Mouse (Mus musculus) adrenal gland, postnatal 4 days (tissue): ENCODE measurements around the gene Pak1. TPM values are rescaled to one million over a fixed set of nuclear protein-coding genes. Genes with fewer than 3 reads are reported as not detected.

Experiments used
- DNase-seq, 2 experiments: peaks; one replicate each; pipeline ENCODE4 v3.0.0; 2021 to 2022; ENCODE audit warnings: low spot score in 2 of 2, mixed read lengths in 2 of 2
- total RNA-seq, 2 experiments: library from RNA; stranded (reverse); gene quantifications; 2 replicates each; pipeline ENCODE4 v1.2.3; 2021

The Pak1 gene
- total RNA-seq, 2 experiments from 2014 or later: 39.8 to 46.4 TPM

DNA sequence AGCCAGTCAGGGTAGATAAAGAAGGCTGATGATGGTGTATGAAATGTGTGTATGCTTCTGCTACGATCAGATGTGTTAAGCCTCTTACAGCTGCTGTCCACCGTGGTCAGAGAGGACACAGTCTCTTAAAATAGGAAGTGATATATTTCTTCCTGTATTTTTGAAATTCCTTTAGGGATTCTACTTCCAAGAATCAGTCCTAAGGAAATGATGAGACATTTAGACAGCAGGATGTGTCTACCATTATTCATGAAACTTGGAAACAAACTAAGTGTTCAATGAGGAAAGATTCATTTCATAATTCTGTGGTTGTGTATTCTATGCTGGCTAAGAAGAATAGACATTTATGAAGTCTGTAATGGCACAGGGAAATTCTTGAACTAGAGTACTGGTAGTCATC is 12.4 kb upstream of the Pak1 start:
- no peak for DNase-seq

GRCm38 (mm10) chr7:97777191-97777590 is 11.2 kb upstream of the Pak1 start:
- DNase-seq: no peak

- no peak for DNase-seq
Measured at GRCm38 (mm10) chr7:97780222-97780621, 8.1 kb upstream of the Pak1 start.

- DNase-seq: no peak
Measured at GRCm38 (mm10) chr7:97780815-97781214, 7.5 kb upstream of the Pak1 start.

GRCm38 (mm10) chr7:97781496-97781895 is 6.8 kb upstream of the Pak1 start:
- DNase-seq: no peak

- DNase-seq: no peak
Measured at GRCm38 (mm10) chr7:97783523-97783922, 4.8 kb upstream of the Pak1 start.

GRCm38 (mm10) chr7:97788669-97789483 is 535 bp downstream of the Pak1 start:
- no peak for DNase-seq

DNA sequence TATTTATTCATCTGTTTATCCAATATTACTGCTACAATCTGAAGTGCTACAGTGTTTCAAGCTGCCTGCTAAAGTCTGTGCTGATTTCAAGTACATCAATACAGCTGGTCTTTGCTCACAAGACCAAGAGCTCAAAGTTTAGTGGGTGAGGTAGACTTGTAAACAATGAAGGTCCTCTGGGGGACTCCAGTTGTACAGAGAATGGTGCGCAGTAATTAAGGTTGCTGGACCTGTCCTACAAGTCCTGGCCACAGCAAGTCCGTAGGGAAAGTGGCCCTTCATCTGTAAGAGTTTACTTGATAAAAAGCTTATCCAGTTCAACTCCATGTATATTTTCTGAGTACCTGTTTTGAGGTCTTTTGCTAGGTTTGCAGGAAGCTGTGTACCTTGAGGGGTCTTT is 1.9 kb downstream of the Pak1 start:
- DNase-seq: no peak

DNA sequence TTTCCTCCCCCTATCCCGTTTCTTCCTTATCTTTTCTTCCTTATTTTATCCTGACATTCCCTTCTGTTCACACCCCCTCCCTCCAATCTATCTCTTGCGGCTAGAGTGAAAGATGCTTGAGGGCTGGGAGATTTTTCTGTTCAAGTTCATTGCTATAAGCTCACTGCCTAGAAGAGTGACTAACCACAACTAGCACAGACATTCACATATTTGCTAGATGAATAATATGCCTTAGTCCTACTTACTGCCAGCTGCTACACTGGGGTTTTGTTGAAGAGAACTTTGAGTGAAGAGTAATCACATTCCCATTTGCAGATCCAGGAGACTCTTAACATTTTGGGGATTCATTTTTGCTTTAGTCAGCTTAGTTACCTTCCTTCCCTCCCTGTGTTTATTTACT is 4.0 kb downstream of the Pak1 start:
- no peak for DNase-seq

DNA sequence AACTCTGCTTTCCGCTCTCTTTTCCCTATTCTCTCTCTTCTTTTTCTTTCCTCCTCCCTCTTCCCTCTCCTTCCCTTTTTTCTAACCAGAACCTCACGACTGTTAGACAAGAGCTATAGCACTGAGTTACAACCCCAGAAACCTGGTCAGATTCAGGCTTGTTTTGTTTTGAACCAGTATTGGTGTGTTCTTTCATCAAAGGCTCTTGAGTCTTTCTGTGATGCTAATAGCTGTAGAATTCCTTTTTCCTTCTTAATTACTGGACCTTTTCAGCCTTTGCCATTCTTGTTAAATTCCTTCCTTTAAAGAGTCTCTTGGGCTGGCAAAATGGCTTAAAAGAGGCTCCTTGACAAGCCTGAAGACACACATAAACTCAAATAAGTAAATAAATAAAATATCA is 14.8 kb downstream of the Pak1 start:
- DNase-seq: no peak

GRCm38 (mm10) chr7:97804245-97805066 is 16.1 kb downstream of the Pak1 start:
- DNase-seq: no peak

DNA sequence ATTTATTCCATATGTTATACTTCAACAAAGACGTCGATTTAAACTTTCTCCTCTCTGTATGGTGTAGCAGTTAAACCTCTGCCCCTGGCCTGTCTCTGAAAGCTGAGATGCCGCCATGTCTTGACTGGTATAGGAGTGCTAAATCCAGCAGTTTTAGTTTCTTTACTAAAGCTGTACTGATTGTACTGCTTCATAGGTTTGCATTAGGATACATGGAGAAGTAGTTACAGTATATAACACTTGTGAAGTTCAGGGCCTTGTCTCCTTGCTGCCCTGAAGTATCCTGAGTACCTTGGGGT is 16.7 kb downstream of the Pak1 start:
- DNase-seq: no peak

DNA sequence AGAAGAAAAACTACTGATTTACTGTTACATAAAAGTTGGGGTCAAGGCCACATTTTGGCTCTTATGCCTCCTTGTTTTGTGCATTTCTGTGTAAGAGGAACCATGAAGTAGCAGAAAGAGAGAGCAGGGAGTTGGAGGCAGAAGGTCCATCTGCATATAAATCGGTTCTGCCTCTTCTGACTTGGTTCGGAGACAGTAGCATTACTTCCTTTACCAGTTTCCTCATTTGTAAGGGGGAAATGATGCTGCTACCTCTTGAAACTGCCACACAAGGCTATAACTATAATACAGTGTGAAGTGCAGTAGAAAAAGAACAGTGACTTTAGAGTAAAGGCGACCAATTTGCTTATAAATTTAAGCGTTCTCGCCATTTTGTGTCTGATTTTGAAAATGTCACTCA is 21.0 kb downstream of the Pak1 start:
- DNase-seq: no peak

GRCm38 (mm10) chr7:97821875-97822274 is 33.5 kb downstream of the Pak1 start:
- DNase-seq: no peak

DNA sequence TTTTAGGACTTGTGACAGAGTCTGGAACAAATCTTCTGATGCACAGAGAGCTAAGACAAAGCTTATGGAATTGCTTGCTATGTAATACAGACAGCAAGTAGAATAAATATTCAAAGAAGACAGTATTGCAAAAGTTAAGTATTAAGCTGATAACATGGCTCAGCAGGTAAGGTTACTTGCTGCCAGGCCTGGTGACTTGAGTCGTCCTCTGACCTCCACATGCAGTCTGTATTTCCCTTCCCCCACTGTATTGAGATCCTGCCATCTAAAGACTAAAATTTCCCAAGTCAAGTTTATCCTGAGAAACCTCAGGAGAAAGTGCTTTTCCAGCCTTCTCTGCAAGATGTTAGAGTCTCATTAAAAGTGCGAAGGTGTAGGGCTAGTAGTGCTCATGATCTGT is 40.8 kb downstream of the Pak1 start:
- no peak for DNase-seq

DNA sequence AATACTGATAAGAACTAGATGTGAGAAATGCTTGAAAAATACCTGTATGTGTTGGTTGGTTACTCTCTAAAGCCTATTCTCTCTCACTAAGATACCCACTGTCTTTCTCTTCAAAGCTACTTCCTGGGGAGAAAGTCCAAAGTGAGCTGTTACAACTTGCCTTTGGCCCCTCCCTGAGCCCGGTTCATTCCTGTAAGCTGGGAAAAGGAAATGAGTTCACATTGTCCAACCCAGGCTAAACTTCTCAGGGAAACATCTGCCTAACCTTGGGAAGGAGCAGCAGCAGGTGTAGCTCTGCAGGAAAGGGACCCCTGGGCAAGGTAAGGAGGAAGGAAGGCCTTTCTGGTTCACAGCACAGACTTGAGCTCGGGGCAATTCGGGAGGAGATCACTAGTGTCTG is 42.4 kb downstream of the Pak1 start:
- no peak for DNase-seq

DNA sequence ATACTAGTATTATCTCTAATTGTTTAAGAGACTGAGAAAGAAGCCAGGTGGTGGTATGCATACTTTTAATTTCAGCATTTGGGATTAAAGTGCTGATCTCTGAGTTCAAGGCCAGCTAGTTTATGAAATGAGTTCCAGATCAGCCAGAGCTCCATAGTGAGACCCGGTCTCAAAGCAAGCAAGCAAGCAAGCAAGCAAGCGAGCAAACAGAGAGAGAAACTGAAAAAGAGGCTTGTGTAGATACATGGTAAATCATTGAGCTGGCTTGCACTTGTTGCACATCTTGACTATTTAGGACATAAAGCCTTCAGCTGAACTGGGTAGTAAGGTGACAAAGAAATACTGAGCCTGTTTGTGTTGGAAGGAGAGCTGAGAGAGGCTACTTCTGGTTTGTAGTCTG is 44.6 kb downstream of the Pak1 start:
- DNase-seq: no peak

DNA sequence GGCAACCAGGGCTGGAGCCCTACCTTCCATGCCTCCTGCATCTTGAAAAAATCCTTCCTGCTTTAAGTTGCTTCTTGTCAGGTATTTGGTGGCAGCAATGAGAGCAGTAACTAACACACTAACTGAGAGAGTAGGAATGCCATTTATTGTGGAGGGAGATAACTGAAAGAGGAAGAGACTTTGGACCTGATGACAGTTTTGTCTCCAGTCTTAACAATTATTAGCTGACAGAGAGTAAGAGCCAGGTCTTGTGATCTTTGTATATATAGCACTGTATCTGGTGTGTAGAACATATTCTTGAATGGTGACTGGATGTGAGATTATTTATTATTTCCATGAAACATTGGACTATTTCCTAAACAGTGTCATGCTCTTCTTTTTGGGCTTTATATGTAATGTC is 50.2 kb downstream of the Pak1 start:
- no peak for DNase-seq

DNA sequence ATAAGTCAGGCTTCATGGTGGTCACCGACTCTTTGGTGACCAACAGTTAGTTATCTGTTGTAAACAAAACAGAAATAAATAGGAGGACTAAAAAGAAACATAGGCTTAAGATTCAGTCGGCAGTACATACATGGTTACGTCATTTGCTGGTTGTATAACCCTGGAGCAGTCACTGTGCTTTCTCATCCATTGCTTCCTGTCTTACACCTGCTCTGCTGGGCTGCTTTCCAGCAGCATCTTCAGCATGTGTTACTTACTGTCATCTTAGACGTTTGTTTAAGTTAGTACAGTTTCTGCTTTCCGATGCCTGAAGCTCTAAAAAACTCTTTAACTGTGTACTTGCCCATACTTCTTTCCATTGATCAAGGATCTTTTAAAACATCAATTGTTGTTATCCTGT is 53.0 kb downstream of the Pak1 start:
- no peak for DNase-seq

DNA sequence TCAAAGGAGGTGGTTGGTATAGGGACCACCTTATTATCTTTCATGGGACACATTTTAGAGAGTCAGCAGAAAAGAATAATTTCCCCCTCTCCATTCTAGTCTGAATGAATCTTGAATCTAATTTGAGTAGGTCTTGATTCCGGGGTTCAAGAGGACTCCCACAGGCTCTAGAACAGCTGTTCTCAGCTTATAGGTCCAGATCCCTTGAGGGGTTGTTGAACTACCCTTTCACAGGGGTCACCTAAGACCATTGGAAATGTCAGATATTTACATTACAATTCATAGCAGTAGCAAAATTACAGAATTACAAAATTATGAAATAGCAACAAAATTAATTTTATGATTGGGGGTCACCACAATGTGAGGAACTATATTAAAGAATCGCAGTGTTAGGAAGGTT is 54.0 kb downstream of the Pak1 start:
- DNase-seq: no peak

DNA sequence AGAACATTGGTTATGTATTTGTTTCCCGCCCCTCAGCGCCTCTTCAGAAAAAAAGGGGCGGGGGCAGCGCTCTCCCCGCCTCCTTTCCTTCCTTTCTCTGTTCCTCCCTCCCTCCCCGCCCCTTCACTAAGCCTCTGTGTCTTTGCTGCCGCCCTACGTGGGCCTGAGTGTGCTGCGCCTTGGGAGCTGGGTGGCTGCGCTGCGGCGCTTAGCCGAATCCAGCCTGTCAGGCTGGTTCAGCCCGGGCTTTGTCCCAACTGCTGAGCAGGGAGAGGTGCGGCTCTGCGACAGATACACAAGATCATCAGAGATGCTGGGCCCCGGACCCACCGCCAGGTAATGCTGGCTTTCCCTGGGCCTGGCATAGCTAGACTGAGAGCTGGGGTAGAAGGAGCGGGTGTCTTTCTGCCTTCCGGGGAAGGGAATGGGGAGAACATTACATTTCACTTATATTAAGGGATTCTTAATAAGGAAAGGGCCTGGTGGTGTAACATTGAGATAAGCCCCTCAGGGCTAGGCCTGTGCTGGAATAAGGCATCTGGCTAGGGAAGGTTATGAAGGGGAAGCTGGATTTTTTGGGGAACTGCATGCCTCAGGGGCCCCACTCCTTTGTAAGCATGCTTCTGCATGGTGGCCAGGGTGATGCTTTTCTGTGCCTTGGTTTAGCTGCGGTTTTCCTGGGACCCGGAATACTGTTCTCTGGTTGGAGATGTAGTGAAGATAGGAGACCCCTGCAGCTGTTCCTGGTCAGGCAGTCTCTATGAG is 54.6 kb downstream of the Pak1 start:
- DNase-seq: peak; percentile 31 to 49

DNA sequence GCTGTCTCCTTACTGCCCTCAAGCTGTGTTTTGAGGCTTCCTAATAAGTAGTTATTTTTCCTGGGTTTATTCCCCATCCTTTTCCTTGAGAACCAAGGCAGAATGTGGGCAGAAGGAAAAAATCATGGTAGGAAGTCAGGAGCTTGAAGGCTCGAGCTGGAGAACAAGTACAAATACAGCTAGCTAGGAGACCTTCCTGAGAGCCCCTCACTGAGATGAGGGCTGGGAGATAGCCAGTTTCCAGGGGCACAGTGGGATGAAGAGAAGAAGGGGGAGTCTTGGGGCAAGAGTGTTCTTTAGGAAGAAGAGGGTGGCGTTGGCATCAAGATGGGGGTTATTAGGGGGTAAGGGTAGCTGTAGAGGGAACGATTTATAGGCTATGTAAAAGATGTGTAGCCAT is 56.1 kb downstream of the Pak1 start:
- DNase-seq: no peak
